Mouse (Mus musculus) liver, adult (tissue): ENCODE results near the gene Tspo.

Source experiments
- GATA4 ChIP-seq: IDR thresholded peaks from 2 replicates; pipeline ENCODE4 v1.6.1; 2014; ENCODE audit warnings: mild to moderate bottlenecking, low read length; ENCODE audit not compliant: insufficient replicate concordance

The Tspo gene

GRCm38 (mm10) chr15:83615245-83615644 is 51.9 kb downstream of the Tspo start:
- no peak for TF ChIP-seq GATA4
